Mouse (Mus musculus) heart, adult 2 months (tissue): ENCODE measurements at regions not wholly inside any gene's neighbourhood (a gene's known extent, or its start where the extent isn't known, plus 50 kb on each side); places are given as distances from the start of the nearest gene placed in this dataset.

Experiments
- CTCF ChIP-seq: fragments of 200-600 bp; IDR thresholded peaks from 2 replicates; pipeline ENCODE4 v1.8.1; 2022; ENCODE audit warnings: antibody characterized with exemption, mild to moderate bottlenecking, moderate library complexity
- EP300 ChIP-seq: fragments of 200-500 bp; IDR thresholded peaks from 2 replicates; pipeline ENCODE4 v1.6.1; 2011; ENCODE audit warnings: low read depth, low read length, control low read depth; ENCODE audit not compliant: insufficient read depth
- POLR2A ChIP-seq: fragments of 200-500 bp; IDR thresholded peaks from 2 replicates; pipeline ENCODE4 v1.6.1; 2011; ENCODE audit warnings: mild to moderate bottlenecking, low read depth, low read length, control low read depth; ENCODE audit not compliant: insufficient read depth

- TF ChIP-seq CTCF (no peak), EP300 (no peak), POLR2A (no peak)
These were observed 176.6 kb downstream of the Lyplal1 start for GRCm38 (mm10) chr1:185940511-185940910.
